Mouse (Mus musculus) cerebellum, postnatal 10 days (tissue): ENCODE data around the gene Maff.
A peak's percentile ranks its signal among the peaks of the same experiment; 100 is the strongest.

Experiments
- DNase-seq, 2 experiments: peaks; one replicate each; pipeline ENCODE4 v3.0.0; 2021; ENCODE audit warnings: mixed read lengths in 2 of 2

Gene Maff

DNA sequence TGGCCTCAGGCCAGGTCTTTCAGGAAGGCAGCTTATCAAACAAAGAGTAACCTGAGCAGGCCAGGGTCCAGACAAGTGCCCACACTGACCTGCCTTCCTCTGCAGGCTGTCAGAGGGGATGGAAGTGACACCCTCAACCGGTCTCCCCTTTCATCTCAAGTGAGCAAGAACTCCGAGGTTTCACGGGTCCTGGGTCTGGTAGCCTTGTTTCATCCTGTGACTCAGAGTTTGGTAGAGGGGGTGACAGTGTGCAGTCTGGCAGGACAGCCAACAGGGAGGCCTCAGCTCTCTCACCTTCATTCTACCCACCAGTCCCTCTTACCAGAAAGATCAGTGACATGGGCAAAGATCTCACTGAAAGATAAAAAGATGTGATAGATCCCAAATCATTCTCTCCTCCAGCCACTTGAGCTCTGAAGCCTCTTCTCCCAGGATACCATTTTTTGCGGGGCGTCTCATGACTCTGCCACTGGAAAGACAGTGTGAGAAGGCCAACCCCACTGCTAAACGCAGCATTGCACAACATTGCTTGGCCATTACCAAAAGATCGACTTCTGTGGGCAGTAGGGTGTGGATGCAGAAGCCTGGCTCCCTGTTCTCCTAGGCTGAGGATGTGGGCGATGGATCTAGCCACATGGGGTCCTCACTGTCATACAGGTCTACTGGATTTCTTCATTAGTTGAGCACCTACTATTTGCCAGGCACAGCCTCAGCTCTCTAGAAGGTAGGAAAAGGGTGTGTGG lies at the start of gene Maff:
Gene Maff, plus strand, starts transcription at position 571 of the 743 bp plus-strand sequence.
- DNase-seq: no peak

DNA sequence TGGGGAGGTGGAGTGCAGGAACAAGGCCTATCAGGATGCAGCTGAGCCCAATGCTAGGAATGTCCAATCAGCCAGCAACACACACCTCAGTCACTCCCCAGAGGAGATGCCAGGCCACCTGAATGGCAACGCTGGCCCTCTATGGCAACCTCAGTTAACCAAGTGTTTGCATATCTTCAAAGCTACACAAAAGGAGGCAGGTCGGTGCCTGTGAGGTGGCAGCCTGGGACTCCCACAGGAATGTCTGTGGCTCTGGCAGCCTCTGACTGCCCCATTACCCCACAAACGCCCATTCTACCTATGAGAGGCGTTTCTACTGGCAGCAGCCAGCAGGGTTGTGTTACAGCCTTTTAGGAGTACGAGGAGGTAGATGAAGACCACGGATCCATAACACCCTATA lies 47.9 kb upstream of the Maff start:
- DNase-seq: no peak

DNA sequence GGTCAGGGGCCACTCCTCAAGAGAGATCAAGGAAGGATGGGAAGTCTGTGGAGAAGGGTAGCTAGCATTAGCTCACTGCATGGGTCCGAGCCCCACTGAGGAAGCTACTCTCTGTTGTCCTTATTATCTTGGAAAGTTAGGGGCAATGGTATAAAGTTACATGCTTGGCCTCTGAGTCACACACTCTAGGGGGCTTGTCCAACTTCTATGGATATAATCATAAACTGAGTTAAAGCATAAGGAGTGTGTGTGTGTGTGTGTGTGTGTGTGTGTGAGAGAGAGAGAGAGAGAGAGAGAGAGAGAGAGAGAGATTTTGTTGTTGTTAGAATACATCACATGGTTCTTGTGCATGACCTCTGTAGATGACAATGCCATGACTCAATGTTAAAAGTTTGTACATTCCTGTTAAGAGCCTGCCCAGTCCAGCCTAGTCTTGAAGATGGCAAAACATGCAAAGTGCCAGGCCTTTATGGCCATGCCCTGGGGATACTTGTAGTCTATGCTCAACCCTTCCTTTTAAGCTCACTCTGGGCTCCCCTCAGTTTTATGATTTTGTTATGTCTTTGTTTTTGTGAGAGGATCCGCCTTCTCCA lies 46.8 kb upstream of the Maff start:
- no peak for DNase-seq

DNA sequence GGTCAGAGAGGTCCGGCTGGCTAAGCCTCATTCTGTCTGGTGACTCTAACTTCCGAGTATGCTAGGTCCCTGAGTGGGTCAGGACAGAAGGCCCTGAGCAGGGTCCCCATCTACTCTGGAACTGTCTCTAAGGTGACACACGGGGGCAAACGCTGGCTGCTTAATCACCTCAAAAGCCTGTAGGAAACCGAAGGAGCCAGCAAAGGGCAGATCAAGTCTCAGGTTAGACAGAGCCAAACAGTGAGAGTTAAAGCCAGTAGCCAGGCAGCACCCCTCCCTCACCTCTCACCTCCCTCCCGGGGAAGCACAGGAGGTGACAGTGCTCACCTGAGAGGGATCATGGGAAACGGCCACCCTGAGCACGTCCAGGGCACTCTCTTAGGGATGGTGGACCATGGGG lies 42.7 kb upstream of the Maff start:
- peak; percentile 57 to 60 for DNase-seq

DNA sequence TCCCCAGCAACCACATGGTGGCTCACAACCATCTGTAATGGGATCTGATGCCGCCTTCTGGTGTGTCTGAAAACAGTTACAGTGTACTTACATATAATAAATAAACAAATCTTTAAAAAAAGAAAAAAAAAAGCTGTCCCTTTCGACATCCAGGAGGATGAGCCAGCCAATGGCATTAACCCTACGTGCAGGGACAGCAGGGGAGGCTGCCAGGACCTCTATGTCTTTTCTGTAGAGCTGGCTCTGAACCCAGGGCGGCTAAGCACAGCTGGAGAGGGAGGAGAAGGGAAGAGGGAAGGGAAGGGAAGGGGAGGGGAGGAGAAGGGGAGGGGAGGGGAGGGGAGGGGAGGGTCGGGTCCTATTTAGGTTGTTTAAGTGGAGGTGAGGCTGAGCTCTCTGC lies 41.6 kb upstream of the Maff start:
- DNase-seq: no peak

DNA sequence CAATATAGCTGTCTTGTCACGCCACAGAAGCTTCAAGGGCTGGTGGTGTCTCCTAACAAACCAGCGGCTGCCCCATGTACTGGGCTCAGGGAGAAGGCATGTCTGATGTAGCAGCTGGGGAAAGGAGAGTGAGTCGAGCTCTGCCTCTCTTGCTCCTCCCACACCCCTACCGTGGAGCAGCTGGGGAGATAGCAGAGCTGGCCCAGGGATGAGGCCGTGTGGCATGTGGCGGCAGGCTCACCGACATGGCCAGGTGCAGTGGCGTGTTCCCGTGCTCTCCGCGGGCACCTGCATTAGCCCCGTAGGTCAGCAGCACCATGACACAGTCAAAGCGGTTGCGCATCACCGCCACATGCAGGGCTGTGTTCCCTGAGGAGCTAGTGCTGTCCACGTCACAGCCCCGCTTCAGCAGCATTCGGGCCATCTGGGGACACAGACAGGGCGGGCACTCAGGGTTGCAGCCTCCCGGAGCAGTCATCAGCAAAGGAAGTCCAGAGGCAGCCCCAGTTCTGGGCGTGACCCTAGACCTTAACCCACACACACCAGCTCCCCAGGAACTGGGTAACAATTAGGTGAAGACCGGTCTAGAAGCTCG lies 40.3 kb upstream of the Maff start:
- no peak for DNase-seq

DNA sequence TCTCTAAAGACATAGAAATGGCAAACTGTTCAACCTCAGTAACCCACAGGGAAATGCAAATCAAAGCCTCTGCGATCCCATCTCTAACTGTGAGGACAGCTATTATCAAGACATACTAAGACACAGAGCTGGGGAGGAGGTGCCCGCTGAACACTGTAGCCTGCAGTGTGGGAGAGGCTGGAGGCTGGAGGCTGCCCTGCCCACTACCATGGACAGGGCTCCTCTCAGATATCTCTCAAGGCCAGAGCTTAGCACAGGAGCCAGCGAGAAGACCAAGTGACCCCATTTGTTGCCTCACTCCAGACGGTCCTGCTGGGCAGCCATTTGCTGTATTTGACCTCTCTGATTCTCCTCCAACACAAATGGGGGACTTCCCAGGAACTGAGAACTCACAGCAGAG lies 38.6 kb upstream of the Maff start:
- DNase-seq: peak; percentile 33 to 39

DNA sequence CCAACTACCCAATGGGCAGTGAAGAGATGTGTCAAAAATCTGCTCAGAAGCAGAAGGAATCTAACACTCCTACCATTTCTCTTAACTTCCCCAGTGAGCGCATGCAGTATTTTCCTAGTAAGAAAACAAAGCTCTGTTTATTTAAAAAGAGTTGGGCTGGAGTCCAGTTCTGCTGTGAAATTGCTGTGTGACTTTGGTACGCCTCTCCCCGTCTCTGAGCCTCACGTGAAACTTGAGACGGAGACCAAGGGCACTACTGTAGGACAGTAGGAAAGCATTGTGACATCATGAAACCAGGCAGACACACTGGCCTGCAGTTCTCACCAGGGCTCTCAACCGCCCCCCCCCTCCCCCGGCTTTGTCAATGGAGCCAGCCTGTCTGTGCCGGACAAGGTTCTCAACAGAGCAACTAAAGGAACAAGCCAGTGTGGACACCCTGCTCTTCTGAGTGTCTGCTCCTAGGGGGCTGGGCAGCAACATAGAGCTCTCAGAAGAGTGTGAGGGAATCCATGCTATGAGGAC lies 32.5 kb upstream of the Maff start:
- no peak for DNase-seq

DNA sequence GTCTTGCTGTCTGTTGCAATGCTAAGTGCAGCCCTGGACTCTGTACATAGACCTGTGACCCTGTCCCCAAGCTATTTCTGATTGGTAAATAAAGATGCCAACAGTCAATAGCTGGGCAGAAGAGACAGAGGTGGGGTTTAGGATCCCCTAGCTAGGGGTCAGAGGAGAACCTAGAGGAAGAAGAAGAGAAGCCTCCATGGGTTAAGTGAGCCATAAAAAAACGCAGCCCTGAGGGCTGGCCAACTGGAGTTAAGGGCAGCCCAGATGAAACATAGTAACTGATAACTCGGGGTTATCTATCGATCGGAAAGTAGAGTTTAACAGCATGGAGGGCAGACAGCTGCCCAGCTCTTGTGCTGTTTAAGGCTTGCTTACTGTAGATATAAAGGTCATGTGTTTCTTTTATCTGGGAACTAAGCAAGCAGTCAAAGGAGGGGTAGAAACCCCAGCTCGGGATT lies 24.7 kb upstream of the Maff start:
- DNase-seq: no peak

DNA sequence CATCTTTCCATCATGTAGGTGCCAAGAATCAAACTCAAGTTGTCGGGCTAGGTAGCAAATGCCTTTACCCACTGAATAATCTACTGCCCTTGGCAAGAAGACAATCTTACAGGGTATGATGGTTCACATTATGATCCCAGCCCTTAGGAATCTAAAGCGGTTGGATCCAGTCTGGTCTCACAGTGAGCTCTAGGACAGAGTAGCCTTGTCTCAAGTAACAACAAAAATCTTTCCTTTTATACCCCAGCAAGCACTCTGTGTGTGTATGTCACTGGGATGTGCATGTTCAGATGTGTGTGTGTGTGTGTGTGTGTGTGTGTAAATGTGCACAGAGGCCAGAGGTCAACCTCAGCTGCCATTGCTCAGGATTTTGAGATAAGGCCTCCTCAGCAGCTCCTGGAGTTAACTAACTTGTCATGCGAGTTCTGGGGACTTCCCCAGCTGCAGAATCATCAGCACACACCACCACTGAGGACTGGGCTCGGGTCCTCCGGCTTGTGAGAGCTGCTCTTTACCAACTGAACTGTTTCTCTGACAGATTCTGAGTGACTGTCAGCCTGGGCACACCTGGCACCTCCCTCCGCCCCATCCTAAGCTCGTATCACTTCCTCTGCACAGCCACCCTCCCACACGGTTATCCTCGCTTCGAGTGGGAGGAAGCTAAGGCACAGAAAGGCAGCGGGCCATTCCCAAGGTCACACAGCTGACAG lies 24.0 kb upstream of the Maff start:
- no peak for DNase-seq

DNA sequence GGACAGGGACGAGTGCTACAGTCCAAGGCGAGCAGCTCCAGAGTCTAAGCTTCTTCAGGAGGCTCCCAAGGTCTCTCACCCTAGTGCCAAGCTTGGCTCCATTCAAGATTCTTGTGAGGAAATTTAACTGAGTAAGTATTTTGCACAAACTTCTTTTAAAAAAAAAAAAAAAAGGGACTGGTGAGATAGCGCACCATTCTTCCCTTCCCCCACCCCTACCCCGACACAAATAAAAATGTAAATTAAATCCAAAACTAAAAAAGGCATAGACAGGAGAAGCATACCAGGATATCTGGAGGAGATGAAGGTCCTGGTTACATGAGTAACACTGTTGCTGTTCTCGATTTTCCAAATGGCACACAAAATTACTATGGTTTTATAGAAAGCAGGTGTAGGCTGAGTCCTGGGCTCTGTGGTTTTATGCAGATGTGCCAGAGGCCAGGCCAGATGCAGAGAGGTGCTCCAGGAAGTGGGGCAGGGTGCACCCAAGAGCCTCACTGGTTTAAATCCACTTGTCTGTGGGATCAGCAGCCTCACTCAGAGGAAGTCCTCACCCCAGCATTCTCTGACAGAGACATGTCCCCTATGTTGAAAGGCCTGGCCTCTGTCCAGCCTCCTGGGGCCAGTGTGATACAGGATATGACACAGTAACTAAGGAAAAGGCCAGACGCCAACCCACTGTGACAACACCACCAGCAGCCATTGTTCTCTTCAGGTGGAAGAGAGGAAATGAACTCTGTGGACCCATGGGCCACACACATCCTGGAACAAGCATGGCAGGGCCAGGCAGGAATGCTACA lies 23.2 kb upstream of the Maff start:
- DNase-seq: peak; percentile 55 to 60

DNA sequence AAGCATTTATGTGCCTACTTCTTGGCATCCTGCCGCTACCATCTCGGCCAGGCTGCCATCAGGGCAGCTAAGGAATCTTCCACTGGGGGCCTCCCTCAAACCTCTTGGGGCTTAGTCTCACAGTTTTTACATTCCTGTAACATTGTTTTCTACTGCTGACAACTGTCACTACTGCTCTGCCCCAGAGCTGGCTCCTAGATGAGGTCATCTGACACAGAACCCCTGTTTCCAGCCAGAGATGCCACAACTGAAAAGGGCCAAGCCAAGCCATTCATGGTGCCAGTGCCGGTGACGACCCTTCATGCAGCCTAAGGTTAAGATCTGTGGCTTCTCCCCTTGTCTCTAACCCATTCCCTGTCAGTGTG lies 22.6 kb upstream of the Maff start:
- no peak for DNase-seq

DNA sequence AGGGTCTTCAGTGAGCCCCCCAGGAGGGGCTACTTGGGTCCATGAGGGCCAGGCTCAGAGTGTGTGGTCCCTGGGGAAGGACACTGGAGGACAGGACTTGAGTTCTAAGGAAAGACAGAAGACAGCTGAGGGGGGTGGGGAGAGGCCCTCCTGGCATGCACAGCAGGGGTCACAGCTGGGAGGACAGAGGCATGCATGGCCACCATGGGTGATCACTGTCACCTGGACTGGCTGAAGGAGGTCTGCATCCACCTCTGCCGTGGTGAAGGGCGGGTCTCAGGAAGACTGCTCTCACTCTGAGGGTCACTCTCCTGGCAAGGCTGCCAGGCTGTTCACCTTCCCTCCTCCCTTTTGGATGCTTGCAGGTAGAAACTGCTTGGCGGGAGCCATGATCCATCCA lies 22.0 kb upstream of the Maff start:
- no peak for DNase-seq

DNA sequence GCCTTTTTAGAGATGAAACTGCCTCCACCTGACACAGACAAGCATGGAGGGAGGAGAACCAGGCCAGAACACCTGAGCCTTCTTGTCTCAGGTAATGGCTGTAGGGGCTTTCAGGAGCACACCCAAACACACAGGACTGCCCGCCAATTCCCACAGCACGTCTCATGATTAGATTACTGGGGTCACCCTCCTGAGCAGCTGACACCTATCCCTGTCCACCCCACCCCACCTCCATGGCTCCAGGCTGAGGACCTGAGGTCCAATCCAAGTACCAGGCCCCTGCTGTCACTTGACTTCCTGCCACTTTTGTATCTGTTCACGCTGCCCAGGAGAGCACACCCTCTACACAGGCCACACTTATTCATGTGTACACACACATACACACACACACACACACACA lies 20.7 kb upstream of the Maff start:
- peak in 1 of 2 experiments; percentile 31 for DNase-seq

DNA sequence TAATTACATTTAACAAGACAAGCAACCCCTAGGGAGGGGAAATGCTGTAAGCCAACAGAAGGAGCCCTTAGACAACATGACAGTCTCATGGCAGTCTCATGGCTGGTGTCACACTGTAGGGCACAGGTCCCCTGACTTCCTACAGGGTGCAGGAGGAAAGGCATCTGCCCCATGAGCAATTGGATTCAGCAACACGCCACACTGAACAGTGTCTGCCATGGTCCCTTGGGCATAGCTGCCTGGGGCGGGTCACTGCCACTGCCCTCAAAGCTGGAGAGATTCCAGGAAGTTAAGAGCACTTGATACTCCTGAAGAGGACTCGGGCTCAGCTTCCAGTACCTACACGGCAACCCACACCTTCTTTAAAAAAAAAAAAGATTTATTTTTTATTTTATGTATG lies 20.2 kb upstream of the Maff start:
- DNase-seq: no peak

DNA sequence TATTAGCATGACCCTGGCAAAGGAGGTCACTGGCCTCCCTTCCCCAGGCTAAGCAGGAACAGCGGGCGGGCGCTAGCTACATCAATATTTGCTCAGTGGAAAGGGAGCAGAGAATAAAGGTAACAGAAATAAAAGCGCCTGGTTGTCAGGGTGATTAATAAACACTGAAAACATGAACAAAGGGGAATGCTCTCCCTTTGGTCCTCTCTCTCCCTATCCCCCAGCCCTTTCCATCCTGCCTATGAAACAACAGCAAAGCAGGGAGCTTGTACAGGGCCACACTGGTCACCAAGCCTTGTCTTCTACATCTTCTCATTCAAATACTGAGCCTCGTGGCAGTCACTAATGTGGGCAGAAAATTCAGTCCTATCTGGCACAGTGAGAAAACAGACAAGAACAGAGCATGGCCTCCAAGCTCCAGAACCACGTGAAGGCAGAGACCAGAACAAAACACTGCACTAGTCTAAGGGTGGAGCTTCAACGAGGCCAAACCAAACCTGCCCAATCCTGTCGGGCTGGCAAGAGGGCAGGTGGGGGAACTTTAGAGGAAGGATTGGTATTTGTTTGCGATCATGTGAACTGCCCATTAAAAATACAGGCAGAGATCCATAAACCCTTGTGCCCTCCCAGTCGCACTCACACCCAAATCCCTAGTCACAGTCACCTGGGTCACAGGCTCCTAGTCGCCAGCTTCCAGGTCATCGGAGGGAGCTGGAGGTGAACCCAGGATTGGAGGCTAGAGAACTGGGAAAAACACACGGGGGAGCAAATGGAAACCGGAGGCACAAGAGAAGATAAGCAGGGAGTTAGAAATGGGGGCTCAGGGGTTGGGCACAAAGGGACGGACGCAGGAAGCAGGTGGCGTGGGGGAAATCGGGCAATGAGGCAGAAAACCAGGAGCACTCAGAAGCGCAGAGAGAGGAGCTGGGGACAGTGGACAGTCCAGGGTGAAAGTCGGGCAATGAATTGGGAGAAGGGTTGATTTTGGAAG lies 19.2 kb upstream of the Maff start:
- DNase-seq: peak; percentile 62 to 66

DNA sequence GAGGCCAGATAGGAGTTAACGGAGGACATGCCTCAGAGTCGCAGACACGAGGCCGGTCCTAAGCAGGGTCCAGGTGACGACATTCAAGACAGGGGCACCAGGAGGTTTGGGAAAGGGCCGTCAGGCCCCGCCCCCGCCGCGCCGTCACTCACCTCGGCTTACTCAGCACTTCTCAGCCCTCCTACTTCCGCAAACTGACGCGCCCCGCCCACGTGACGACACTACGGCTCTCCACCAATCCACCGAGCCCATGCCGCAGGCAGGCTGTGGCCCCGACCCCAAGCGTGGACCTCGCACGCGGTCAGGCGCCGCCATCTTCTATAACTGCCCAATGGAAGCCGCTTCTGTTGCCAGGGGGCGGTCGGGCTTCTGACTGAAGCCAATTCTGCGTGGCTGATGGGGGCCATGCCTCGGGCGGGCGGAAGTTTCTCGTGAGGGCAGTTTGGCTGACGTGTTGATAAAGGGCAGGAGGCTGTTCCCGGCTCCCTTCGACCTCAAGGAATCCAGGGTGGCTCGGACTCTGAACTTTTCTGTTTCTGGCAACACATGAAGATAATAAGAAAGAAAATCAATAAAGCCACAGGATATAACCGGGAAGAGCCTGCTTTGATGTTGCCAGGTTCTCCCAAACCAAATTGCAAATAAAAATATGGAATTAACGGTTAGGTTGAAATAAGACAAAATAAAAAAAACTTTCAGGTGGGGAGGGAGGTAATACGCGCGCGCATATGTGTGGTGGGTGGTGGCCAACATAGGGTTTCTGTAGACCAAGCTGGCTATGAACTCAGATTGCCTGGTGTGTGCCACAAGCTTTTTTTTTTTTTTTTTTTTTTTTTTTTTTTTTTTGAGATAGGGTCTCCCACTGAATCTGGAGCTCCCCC lies 18.1 kb upstream of the Maff start, which contains the start of gene Pla2g6:
Gene Pla2g6, minus strand, starts transcription at position 333 of the 881 bp plus-strand sequence.
- peak; percentile 99 to 100 for DNase-seq

DNA sequence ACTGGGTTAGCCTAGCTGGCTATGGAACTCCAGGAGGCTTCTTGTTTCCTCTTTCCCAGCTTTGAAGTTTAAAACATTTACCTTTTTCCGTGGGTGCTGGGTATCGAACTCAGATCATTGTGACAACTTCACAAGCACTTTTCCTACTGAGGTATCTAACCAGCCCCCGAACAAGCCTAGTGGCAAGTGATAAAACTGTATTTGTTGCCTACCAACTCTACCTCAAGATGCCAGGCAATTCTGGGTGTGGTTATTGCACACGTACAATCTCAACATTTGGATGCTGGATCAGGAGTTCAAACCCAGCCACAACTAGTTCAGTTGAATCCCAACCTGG lies 17.5 kb upstream of the Maff start:
- DNase-seq: no peak

DNA sequence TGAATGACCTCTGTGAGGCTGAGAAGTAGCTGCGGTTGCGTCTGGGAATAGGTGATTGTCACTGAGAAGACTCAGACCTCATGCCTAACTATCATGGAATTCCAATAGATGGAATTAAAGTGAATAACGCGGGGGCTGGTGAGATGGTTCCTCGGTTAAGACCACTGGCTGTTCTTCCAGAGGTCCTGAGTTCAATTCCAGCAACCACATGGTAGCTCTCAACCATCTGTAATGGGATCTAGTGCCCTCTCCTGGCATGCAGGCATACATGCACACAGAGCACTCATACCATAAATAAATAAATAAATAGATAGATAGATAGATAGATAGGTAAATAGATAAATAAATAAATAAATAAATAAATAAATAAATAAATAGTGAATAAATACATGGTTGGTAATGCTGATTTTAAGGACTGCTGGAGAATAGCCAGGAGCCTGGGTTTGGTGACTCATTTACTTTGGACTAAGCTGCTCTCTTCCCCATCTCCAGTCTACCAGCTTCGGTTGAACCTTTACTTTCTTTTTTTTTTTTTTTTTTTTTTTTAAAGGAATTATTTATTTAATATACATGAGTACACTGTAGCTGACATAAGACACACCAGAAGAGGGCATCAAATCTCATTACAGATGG lies 17.0 kb upstream of the Maff start:
- DNase-seq: peak in 1 of 2 experiments; percentile 40

DNA sequence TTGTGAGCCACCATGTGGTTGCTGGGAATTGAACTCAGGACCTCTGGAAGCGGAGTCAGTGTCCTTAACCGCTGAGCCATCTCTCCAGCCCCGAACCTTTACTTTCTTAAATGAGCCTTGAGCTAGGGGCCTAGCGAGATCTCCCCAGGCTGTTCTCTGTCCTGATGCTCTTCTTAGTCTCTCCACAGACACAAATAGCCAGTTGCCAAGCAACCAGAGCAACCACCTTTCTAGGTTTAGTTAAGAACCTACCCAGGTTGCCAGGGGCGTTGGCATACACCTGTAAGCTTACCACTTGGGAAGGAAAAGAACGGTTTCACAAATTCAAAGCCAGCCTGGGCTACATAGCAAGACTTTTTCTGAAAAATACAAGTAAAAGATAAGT lies 16.4 kb upstream of the Maff start:
- DNase-seq: no peak
